Mouse (Mus musculus) right cerebral cortex, postnatal 14 days (tissue): Measurements from ENCODE around the gene Gm5105.

Experiments used
- DNase-seq: peaks from one replicate; pipeline ENCODE4 v3.0.0; 2022

Gm5105 gene

DNA sequence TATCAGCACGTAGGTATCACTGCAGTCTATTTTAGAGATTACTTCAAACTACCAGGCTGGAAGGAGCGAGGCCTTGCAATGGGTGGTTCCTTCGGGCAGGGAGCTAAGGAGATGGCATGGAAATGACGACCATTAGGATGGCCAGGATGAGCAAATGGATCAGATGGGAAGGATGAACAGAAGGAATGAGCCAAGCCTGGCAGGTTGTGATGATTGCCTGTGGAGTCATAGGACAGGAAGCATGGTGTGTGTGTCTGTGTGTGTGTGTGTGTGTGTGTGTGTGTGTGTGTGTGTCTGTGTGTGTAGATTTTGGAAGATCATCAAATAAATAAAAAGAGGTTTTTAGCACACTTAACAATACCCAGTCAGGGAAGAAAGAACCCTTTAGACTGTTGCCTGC is 44.5 kb downstream of the Gm5105 start:
- no peak for DNase-seq

- DNase-seq = no peak
Measured at GRCm38 (mm10) chr3:138022003-138022402, 45.2 kb downstream of the Gm5105 start.

- DNase-seq = no peak
Measured at GRCm38 (mm10) chr3:138016810-138017209, 50.4 kb downstream of the Gm5105 start.

GRCm38 (mm10) chr3:138014725-138015124 is 52.5 kb downstream of the Gm5105 start:
- no peak for DNase-seq

GRCm38 (mm10) chr3:138012351-138012750 is 54.8 kb downstream of the Gm5105 start:
- no peak for DNase-seq

DNA sequence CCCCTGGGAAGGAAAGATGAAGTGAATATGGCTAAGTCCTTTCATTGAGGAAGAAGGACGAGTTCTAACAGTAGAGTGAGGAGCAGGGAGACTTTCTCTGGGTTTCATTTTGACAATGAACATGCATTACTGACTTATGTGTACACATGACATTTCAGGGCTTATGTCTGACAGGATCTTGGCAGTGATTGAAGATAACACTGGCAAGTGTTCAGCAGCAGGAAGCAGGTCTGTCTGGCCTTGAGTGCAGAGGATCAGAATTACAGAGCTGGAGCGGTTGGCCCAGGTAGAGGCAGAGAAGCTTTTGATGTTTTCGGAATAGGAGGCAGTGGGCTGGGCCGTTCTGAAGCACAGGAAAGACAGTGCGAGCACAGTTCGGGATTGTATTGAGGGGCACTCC is 59.0 kb downstream of the Gm5105 start:
- DNase-seq = no peak

- no peak for DNase-seq
Measured at GRCm38 (mm10) chr3:138006896-138007295, 60.3 kb downstream of the Gm5105 start.

DNA sequence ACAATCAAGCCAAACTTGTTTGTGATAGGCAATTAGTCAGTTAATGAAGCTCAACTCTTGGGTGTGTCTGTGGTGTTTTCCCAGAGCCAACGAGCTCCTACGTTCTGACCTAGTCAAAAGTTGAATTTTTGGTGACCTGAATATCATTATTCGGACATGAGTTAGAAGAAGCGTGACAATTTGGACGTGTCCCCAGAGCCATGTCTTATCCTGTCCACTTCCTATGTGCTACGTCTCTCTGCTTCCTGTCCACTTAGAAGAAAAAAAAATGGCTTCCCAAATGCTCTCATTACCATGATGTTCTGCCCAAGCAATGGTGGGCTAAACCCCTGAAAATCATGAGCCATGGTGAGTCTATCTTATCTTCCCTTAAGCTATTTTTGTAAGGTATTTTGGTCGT is 63.9 kb downstream of the Gm5105 start:
- no peak for DNase-seq

DNA sequence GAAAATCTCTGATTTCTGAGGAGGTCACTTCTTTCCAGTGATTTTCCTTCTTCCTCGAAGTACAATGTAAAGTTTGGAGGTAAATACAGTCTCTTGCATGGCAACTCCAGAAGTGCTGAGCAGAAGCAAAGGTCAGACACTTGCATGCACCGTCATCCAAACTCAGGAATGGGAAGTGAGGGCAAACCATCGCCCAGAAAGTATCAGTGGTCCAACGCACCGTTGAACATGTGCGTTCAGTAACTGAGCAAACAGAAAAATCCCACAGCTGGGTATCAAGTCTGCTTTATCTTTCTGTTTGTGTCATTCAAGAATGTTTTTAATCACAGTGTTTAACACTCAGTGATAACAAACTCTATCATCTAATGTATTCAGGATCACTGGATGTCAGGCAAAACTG is 64.6 kb downstream of the Gm5105 start:
- no peak for DNase-seq

DNA sequence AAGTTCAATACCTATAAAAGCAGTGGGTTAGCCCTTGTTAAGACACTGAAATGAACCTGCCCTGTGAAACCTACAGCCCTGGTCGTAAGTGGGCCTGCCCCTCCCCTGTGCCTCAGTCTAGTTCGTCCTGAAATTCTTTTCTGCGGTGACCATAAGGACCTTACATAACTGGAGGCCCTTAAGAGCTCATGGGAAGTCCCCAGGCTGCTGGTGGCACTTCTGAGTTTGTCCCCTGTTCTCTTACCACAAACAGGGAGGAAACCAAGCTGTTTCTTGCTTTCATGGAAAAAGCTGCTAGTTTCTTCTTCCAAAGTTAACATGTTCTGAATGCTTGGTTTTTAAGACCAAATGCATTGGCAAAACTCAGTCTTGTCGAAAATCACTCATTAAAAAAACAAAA is 65.3 kb downstream of the Gm5105 start:
- DNase-seq = no peak

DNA sequence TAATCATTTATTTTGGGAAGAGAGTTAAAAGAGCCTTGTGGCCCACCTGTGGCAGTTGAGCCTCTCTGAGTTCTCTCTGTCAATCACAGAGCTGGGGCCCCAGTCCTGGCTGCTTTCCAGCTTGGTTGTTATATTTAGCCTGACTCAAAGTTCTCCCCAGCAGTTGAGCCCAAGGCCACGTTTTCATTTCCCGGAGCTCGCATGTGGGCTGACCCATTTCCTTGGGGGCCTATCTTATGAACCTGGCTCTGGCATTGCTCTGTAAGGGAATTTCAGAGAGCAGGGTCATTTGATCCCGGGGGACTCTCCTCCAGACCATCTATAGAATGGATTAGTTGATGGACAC is 66.5 kb downstream of the Gm5105 start:
- peak; percentile 49 for DNase-seq

DNA sequence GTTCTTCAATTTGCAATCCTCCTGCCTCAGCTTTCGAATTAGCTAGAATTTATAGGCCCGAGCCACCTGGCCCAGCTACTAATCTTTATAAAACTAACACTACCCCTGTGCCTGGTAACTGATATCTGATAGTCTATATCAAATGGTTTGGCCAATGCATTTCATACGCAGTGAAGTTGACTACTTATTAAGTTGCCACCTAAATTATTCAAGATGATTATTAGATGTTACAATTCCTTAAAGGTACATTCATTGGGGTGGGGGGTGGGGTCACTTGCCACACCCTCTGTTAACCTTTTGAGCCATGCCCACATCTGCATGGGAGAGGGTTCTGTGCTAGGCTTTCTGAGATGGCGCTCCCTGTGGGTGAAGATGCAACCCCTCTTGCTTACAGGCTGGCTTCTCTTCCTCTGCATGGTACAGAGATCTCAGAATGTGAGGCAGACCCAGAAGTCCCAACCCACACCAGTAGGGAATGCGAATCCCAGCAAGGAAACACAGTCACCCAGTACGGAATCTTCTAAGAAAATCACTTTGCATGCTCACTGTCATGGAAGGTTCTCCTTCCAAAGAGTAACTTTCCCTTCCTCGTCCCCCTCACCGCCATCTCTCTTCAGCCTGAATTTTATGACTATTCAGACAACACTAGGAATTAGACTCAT is 67.0 kb downstream of the Gm5105 start:
- no peak for DNase-seq

DNA sequence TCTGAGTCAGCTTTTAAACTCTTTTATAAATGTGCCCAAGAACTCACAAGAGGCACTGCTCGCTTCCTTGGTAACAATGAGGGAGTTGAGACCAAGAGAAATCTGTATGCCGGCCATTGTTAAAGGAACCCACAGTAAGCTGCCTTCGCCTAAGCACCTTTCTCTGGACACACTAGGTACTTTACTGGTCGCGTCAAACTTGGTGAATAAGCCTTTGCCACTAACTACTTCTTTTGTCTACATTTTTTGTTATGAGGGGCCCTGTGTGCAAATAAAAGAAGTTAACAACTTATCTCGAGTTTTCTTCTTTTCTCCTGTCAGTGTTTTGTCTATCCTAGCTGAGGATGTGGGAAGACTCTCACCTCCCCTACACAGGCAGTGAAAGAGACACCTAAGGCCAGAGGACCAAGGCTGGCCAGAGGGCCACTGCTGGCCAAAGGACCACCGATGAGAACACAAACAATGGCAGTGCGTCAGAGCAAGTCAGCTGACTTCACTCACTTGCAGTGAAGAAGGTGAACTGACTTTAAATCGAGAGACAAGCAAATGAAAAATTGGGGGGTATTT is 67.9 kb downstream of the Gm5105 start:
- DNase-seq = no peak
